Mouse (Mus musculus): Measurements from ENCODE around the gene Gm44511. TPM values are rescaled to one million over a fixed set of nuclear protein-coding genes. Genes with fewer than 3 reads are reported as not detected.
A peak's percentile ranks its signal among the peaks of the same experiment; 100 is the strongest.
"Not testable (repeated sequence)": the region's sequence is repeated elsewhere in the genome, so short reads cannot be mapped to it uniquely, and the experiment has no call there.

Gene Gm44511
- polyA plus RNA-seq, 1 experiment from 2014 or later = not detected

DNA sequence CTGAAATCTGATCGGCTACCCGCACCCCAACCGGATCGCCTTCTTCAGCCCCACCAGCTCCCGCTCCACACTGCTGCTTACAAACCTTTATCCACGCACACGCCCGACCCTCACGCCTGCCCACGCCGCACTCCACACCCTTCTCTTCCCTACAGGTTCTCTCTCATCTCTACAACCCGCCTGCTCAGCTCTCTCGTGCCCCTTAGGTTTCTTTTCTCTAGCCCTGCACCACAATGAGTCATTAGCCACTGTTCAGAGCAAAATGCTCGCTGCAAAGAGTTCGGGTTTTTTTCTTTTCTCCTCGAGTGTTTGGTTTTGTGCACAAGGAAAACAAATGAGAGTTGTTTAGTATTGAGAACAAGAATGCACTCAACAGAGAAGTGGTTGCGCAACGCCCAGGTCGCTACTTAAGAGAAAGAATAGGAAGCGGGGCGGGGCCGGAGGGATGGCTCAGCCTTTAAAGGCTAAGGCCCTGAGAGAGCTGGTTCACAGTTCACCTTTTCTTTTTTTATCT lies 17.4 kb upstream of the Gm44511 start:
- Histone ChIP-seq H3K4me1 (replicated peaks; ENCODE audit: control insufficient read depth, insufficient read depth, low read length) (peaks cover 15% of the 10 kb centered on the region), H3K9me3 (ENCODE audit: control insufficient read depth, low read length) (no peaks in the 10 kb centered on the region), H3K4me2 (peak overlapping the region; percentile 95), H3K27me3 (replicated peaks; ENCODE audit: control insufficient read depth, insufficient read depth, low read length) (no peaks in the 10 kb centered on the region), H3K36me3 (ENCODE audit: control insufficient read depth, insufficient read depth, low read length) (no peaks in the 10 kb centered on the region), H3K4me3 (ENCODE audit: low read depth, low read length) (peak overlapping the region; percentile 66), H3K9ac (ENCODE audit: low read depth, low read length) (peak overlapping the region; percentile 79), H3K27ac (ENCODE audit: low read depth, low read length) (peak overlapping the region; percentile 79)
- DNase-seq (ENCODE audit: low spot score) (no peak), ATAC-seq (replicated peaks; ENCODE audit: low FRiP score) (peak; percentile 2)
- under 1% methylated on average over 22 of the region's 22 CpGs for WGBS

- H3K4me1 ChIP-seq (replicated peaks; ENCODE audit: control insufficient read depth, insufficient read depth, low read length) = peaks cover 15% of the 10 kb centered on the region
- peak overlapping the region; percentile 83 for H3K9ac ChIP-seq (ENCODE audit: low read depth, low read length)
- H3K27me3 ChIP-seq (replicated peaks; ENCODE audit: control insufficient read depth, insufficient read depth, low read length) = no peaks in the 10 kb centered on the region
- WGBS = under 1% methylated on average over 44 of the region's 44 CpGs
- peak overlapping the region; percentile 95 for H3K4me2 ChIP-seq
- peak; percentile 64 for ATAC-seq (replicated peaks; ENCODE audit: low FRiP score)
- no peaks in the 10 kb centered on the region for H3K36me3 ChIP-seq (ENCODE audit: control insufficient read depth, insufficient read depth, low read length)
- H3K4me3 ChIP-seq (ENCODE audit: low read depth, low read length) = peak overlapping the region; percentile 66
- no peaks in the 10 kb centered on the region for H3K9me3 ChIP-seq (ENCODE audit: control insufficient read depth, low read length)
- DNase-seq (ENCODE audit: low spot score) = peak; percentile 96
- peak overlapping the region; percentile 79 for H3K27ac ChIP-seq (ENCODE audit: low read depth, low read length)
Measured at GRCm38 (mm10) chr6:128842945-128843478, 16.9 kb upstream of the Gm44511 start.

- no peaks in the 10 kb centered on the region for H3K9me3 ChIP-seq (ENCODE audit: control insufficient read depth, low read length)
- no peak for DNase-seq (ENCODE audit: low spot score)
- peak overlapping the region; percentile 95 for H3K4me2 ChIP-seq
- H3K9ac ChIP-seq (ENCODE audit: low read depth, low read length) = peak overlapping the region; percentile 83
- peak overlapping the region; percentile 40; the same call in 1 of the 2 replicates for H3K27ac ChIP-seq (ENCODE audit: low read depth, low read length)
- H3K4me1 ChIP-seq (replicated peaks; ENCODE audit: control insufficient read depth, insufficient read depth, low read length) = peaks cover 15% of the 10 kb centered on the region
- H3K4me3 ChIP-seq (ENCODE audit: low read depth, low read length) = peak overlapping the region; percentile 66
- H3K27me3 ChIP-seq (replicated peaks; ENCODE audit: control insufficient read depth, insufficient read depth, low read length) = no peaks in the 10 kb centered on the region
- ATAC-seq (replicated peaks; ENCODE audit: low FRiP score) = no peak
- under 1% methylated on average over 20 of the region's 20 CpGs for WGBS
- H3K36me3 ChIP-seq (ENCODE audit: control insufficient read depth, insufficient read depth, low read length) = no peaks in the 10 kb centered on the region
Measured at GRCm38 (mm10) chr6:128842356-128842944, 16.3 kb upstream of the Gm44511 start.

DNA sequence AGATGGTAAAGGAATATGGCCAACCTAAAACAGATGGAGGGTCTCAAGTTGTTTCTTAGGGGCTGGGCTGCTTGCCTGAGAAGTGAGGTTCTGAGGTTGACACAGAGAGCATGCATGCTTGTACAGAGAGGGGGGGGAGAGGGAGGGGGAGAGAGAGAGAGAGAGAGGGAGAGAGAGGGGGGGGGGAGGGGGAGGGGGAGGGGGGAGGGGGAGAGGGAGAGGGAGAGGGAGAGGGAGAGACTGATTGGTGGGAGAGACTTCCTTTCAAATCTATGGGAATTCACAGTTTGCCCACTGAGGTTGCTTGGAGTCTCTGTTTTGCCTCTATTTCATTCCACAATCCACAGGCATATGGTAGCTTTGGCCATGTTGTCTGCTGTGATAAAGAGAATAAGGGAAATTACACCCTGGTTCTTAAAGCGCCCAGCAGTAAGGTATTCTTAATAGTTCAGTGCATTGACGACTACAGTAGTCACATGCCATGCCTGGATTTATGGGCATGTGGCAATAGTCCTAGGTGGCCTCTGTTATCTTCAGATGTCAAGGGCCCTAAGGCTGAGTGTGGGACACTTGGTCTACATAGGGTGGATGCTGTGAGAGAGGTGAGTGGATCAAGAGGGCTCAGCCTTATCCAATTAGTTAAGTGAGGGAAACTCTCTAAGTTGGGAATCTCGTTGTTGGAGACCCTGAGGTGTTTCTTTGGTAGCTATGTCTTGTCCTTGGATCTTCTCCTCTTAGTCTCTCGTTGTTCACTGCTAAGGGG lies 15.4 kb upstream of the Gm44511 start:
- 38% methylated on average over 4 of the region's 4 CpGs for WGBS
- no peaks in the 10 kb centered on the region for H3K9me3 ChIP-seq (ENCODE audit: control insufficient read depth, low read length)
- no peak for DNase-seq (ENCODE audit: low spot score)
- no peaks in the 10 kb centered on the region for H3K27me3 ChIP-seq (replicated peaks; ENCODE audit: control insufficient read depth, insufficient read depth, low read length)
- peaks cover 15% of the 10 kb centered on the region for H3K4me1 ChIP-seq (replicated peaks; ENCODE audit: control insufficient read depth, insufficient read depth, low read length)
- no peaks in the 10 kb centered on the region for H3K36me3 ChIP-seq (ENCODE audit: control insufficient read depth, insufficient read depth, low read length)
- H3K9ac ChIP-seq (ENCODE audit: low read depth, low read length) = no peak overlapping the region
- H3K4me2 ChIP-seq = peak overlapping the region; percentile 95
- no peak overlapping the region for H3K27ac ChIP-seq (ENCODE audit: low read depth, low read length)
- no peak for ATAC-seq (replicated peaks; ENCODE audit: low FRiP score)
- peak overlapping the region; percentile 66; the same call in 1 of the 2 replicates for H3K4me3 ChIP-seq (ENCODE audit: low read depth, low read length)

DNA sequence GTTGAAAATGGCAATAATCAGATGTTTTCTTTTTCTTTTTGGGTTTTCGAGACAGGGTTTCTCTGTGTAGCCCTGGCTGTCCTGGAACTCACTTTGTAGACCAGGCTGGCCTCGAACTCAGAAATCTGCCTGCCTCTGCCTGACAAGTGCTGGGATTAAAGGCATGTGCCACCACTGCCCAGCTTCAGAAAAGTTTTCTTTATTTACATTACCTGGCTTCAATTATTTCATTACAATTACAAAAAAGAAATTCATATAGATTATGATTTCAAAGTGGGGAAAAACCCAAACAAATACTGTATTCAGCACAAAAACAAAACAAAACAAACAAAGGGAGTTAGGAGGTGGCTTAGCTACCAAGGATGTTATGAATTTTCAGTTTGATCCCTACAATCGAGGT lies 14.6 kb upstream of the Gm44511 start:
- H3K9me3 ChIP-seq (ENCODE audit: control insufficient read depth, low read length); H3K36me3 ChIP-seq (ENCODE audit: control insufficient read depth, insufficient read depth, low read length); H3K27me3 ChIP-seq (replicated peaks; ENCODE audit: control insufficient read depth, insufficient read depth, low read length); H3K4me3 ChIP-seq (ENCODE audit: low read depth, low read length); H3K4me2 ChIP-seq; ATAC-seq (replicated peaks; ENCODE audit: low FRiP score); H3K27ac ChIP-seq (ENCODE audit: low read depth, low read length); DNase-seq (ENCODE audit: low spot score); H3K9ac ChIP-seq (ENCODE audit: low read depth, low read length): not testable (repeated sequence)
- WGBS = 73% methylated on average over 3 of the region's 3 CpGs
- H3K4me1 ChIP-seq (replicated peaks; ENCODE audit: control insufficient read depth, insufficient read depth, low read length) = peaks cover 16% of the 10 kb centered on the region

GRCm38 (mm10) chr6:128839921-128840320 lies 13.8 kb upstream of the Gm44511 start:
- WGBS = 58% methylated on average over 7 of the region's 7 CpGs
- no peak for ATAC-seq (replicated peaks; ENCODE audit: low FRiP score)
- H3K9me3 ChIP-seq (ENCODE audit: control insufficient read depth, low read length) = no peaks in the 10 kb centered on the region
- no peaks in the 10 kb centered on the region for H3K27me3 ChIP-seq (replicated peaks; ENCODE audit: control insufficient read depth, insufficient read depth, low read length)
- no peak overlapping the region for H3K27ac ChIP-seq (ENCODE audit: low read depth, low read length)
- H3K4me1 ChIP-seq (replicated peaks; ENCODE audit: control insufficient read depth, insufficient read depth, low read length) = peaks cover 20% of the 10 kb centered on the region
- no peak overlapping the region for H3K9ac ChIP-seq (ENCODE audit: low read depth, low read length)
- no peak for DNase-seq (ENCODE audit: low spot score)
- peak overlapping the region; percentile 87 for H3K4me2 ChIP-seq
- peak overlapping the region; percentile 81 for H3K4me3 ChIP-seq (ENCODE audit: low read depth, low read length)
- H3K36me3 ChIP-seq (ENCODE audit: control insufficient read depth, insufficient read depth, low read length) = no peaks in the 10 kb centered on the region

DNA sequence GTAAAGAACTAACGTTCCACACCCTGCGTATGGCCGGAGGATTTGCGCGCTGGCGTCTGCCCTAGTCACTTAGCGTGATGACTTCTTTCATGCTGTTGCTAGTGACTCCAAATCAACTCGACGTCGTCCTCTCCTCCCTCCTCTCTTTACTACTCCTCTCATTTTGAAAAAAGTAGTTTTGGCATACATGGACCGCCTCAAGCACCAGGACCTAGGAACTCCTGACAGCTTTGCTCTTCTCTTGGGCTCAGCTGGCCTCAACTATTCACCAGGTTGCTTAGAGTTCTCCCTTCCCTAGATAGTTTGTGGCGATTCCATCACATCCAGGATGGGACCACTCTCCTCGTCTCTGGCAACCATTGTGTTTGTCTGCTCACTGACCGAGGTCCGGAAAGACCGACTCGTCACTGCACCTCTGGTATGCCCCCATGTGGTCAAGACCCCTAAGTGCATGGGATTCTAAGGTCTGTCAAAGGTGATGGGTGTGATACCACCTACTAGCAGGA lies 13.2 kb upstream of the Gm44511 start:
- DNase-seq (ENCODE audit: low spot score) = peak; percentile 82
- under 1% methylated on average over 17 of the region's 17 CpGs for WGBS
- ATAC-seq (replicated peaks; ENCODE audit: low FRiP score) = peak; percentile 42
- H3K9me3 ChIP-seq (ENCODE audit: control insufficient read depth, low read length) = no peaks in the 10 kb centered on the region
- H3K4me3 ChIP-seq (ENCODE audit: low read depth, low read length) = peak overlapping the region; percentile 81
- no peaks in the 10 kb centered on the region for H3K27me3 ChIP-seq (replicated peaks; ENCODE audit: control insufficient read depth, insufficient read depth, low read length)
- peaks cover 17% of the 10 kb centered on the region for H3K4me1 ChIP-seq (replicated peaks; ENCODE audit: control insufficient read depth, insufficient read depth, low read length)
- peak overlapping the region; percentile 79 for H3K27ac ChIP-seq (ENCODE audit: low read depth, low read length)
- peak overlapping the region; percentile 87 for H3K4me2 ChIP-seq
- no peaks in the 10 kb centered on the region for H3K36me3 ChIP-seq (ENCODE audit: control insufficient read depth, insufficient read depth, low read length)
- H3K9ac ChIP-seq (ENCODE audit: low read depth, low read length) = peak overlapping the region; percentile 60

DNA sequence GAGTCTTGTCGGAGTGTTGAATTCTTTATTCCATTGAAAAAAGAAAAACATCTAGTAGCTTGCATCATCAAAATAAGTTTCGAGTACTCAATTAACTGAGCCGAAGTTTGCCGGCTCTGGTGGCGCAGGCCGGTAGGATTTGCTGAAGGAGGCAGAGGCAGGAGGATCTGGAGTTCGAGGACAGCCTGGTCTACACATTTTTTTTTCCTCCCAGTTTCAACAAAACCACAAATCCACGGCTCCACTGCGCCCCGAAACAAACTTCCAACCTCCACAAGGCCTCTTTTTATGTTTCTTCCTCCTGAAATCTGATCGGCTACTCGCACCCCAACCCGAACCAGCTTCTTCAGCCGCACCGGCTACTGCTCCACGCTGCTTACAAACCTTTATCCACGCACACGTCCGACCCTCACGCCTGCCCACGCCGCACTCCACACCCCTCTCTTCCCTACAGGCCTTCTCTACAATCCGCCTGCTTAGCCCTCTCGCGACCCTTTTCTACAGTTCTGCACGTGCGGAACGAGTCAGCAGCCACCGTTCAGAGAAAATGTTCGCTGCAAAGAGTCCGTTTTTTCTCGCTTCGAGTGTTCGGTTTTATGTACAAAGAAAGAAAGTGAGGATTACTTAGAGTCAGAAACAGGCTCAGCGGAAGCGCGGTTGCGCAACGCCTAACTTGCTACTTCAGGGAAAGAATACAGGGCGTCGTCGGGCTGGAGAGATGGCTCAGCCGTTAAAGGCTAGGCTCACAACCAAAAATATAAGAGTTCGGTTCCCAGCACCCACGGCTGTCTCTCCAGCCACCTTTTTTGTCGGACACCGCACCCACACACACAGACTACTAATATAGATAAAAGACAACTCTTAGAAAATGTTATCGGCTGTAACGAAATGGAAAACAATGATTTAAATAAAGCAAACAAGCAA lies 12.5 kb upstream of the Gm44511 start:
- under 1% methylated on average over 49 of the region's 49 CpGs for WGBS
- Histone ChIP-seq H3K4me3 (ENCODE audit: low read depth, low read length) (peak overlapping the region; percentile 81), H3K27ac (ENCODE audit: low read depth, low read length) (peak overlapping the region; percentile 90), H3K4me1 (replicated peaks; ENCODE audit: control insufficient read depth, insufficient read depth, low read length) (peaks cover 14% of the 10 kb centered on the region), H3K9ac (ENCODE audit: low read depth, low read length) (peak overlapping the region; percentile 88), H3K4me2 (peak overlapping the region; percentile 87), H3K9me3 (ENCODE audit: control insufficient read depth, low read length) (no peaks in the 10 kb centered on the region), H3K36me3 (ENCODE audit: control insufficient read depth, insufficient read depth, low read length) (no peaks in the 10 kb centered on the region), H3K27me3 (replicated peaks; ENCODE audit: control insufficient read depth, insufficient read depth, low read length) (no peaks in the 10 kb centered on the region)
- DNase-seq (ENCODE audit: low spot score) (peak; percentile 90), ATAC-seq (replicated peaks; ENCODE audit: low FRiP score) (peak; percentile 77)

Measured in liver, embryonic 11.5 days (tissue).